Mouse (Mus musculus) testis, postnatal 10 days (tissue): ENCODE data around the gene Tank.
A peak's percentile ranks its signal among the peaks of the same experiment; 100 is the strongest.

ENCODE experiments used
- DNase-seq: peaks from one replicate; pipeline ENCODE4 v3.0.0; 2021; ENCODE audit warnings: low spot score

The Tank gene

GRCm38 (mm10) chr2:61656421-61657411, 78.3 kb downstream of the Tank start:
- peak; percentile 62 for DNase-seq

GRCm38 (mm10) chr2:61659254-61659653, 80.9 kb downstream of the Tank start:
- no peak for DNase-seq

GRCm38 (mm10) chr2:61662833-61663232, 84.4 kb downstream of the Tank start:
- DNase-seq: no peak

GRCm38 (mm10) chr2:61663573-61664241, 85.3 kb downstream of the Tank start:
- DNase-seq: no peak

- DNase-seq: no peak
These were observed 89.0 kb downstream of the Tank start for GRCm38 (mm10) chr2:61667420-61667819.

GRCm38 (mm10) chr2:61668260-61668659, 89.9 kb downstream of the Tank start:
- DNase-seq: peak; percentile 70

- DNase-seq: no peak
These were observed 96.2 kb downstream of the Tank start for GRCm38 (mm10) chr2:61674555-61674954.

- DNase-seq: no peak
These were observed 103.2 kb downstream of the Tank start for GRCm38 (mm10) chr2:61681572-61681971.

GRCm38 (mm10) chr2:61686533-61686932, 108.1 kb downstream of the Tank start:
- no peak for DNase-seq

- DNase-seq: no peak
These were observed 110.7 kb downstream of the Tank start for GRCm38 (mm10) chr2:61689086-61689485.
